Mouse (Mus musculus) cerebellum, adult 9-11 months (tissue): ENCODE results near the gene Tmem87b.

Source experiments
- DNase-seq: peaks from one replicate; pipeline ENCODE4 v3.0.0; 2022

Gene Tmem87b

GRCm38 (mm10) chr2:128817786-128818681, at the start of gene Tmem87b:
Gene Tmem87b, plus strand, starts transcription at chr2:128818118.
- DNase-seq, result peak; percentile 98

GRCm38 (mm10) chr2:128768545-128769247, 49.2 kb upstream of the Tmem87b start:
- DNase-seq, result no peak

- DNase-seq, result no peak
Observed at GRCm38 (mm10) chr2:128770557-128770956, 47.4 kb upstream of the Tmem87b start.

- no peak for DNase-seq
Observed at GRCm38 (mm10) chr2:128771048-128771447, 46.9 kb upstream of the Tmem87b start.

GRCm38 (mm10) chr2:128771750-128772338, 46.1 kb upstream of the Tmem87b start:
- no peak for DNase-seq

- DNase-seq, result no peak
Observed at GRCm38 (mm10) chr2:128782231-128782630, 35.7 kb upstream of the Tmem87b start.

- no peak for DNase-seq
Observed at GRCm38 (mm10) chr2:128783660-128784345, 34.1 kb upstream of the Tmem87b start.

GRCm38 (mm10) chr2:128784814-128785213, 33.1 kb upstream of the Tmem87b start:
- no peak for DNase-seq

- no peak for DNase-seq
Observed at GRCm38 (mm10) chr2:128786341-128786740, 31.6 kb upstream of the Tmem87b start.

GRCm38 (mm10) chr2:128786795-128787194, 31.1 kb upstream of the Tmem87b start:
- DNase-seq, result no peak

GRCm38 (mm10) chr2:128787805-128788204, 30.1 kb upstream of the Tmem87b start:
- DNase-seq, result no peak

GRCm38 (mm10) chr2:128790875-128791614, 26.9 kb upstream of the Tmem87b start:
- no peak for DNase-seq

- no peak for DNase-seq
Observed at GRCm38 (mm10) chr2:128793958-128794357, 24.0 kb upstream of the Tmem87b start.

GRCm38 (mm10) chr2:128796463-128796862, 21.5 kb upstream of the Tmem87b start:
- no peak for DNase-seq

- no peak for DNase-seq
Observed at GRCm38 (mm10) chr2:128803441-128803840, 14.5 kb upstream of the Tmem87b start.

GRCm38 (mm10) chr2:128805341-128805740, 12.6 kb upstream of the Tmem87b start:
- DNase-seq, result no peak

- no peak for DNase-seq
Observed at GRCm38 (mm10) chr2:128806561-128806960, 11.4 kb upstream of the Tmem87b start.

GRCm38 (mm10) chr2:128812761-128813160, 5.2 kb upstream of the Tmem87b start:
- DNase-seq, result no peak

GRCm38 (mm10) chr2:128816311-128816710, 1.6 kb upstream of the Tmem87b start:
- DNase-seq, result peak; percentile 42

- DNase-seq, result peak; percentile 18
Observed at GRCm38 (mm10) chr2:128816916-128817315, 1.0 kb upstream of the Tmem87b start.

- DNase-seq, result no peak
Observed at GRCm38 (mm10) chr2:128817387-128817785, 532 bp upstream of the Tmem87b start.

- DNase-seq, result peak; percentile 31
Observed at GRCm38 (mm10) chr2:128818956-128819643, 1.2 kb downstream of the Tmem87b start.
